Mouse (Mus musculus) small intestine, adult 2 months (tissue): ENCODE measurements around the gene Ak9.

ENCODE experiments used
- CTCF ChIP-seq: fragments of 200-500 bp; IDR thresholded peaks from 2 replicates; pipeline ENCODE4 v1.5.1; 2012; ENCODE audit warnings: low read depth, mild to moderate bottlenecking, control low read depth, inconsistent platforms, low read length, moderate library complexity, mixed read lengths; ENCODE audit not compliant: insufficient replicate concordance, insufficient read length; ENCODE audit errors: extremely low read depth
- POLR2A ChIP-seq: fragments of 200-500 bp; IDR thresholded peaks from 2 replicates; pipeline ENCODE4 v1.6.1; 2012; ENCODE audit warnings: low read depth, mild to moderate bottlenecking, control low read depth, inconsistent platforms, low read length, moderate library complexity

DNA sequence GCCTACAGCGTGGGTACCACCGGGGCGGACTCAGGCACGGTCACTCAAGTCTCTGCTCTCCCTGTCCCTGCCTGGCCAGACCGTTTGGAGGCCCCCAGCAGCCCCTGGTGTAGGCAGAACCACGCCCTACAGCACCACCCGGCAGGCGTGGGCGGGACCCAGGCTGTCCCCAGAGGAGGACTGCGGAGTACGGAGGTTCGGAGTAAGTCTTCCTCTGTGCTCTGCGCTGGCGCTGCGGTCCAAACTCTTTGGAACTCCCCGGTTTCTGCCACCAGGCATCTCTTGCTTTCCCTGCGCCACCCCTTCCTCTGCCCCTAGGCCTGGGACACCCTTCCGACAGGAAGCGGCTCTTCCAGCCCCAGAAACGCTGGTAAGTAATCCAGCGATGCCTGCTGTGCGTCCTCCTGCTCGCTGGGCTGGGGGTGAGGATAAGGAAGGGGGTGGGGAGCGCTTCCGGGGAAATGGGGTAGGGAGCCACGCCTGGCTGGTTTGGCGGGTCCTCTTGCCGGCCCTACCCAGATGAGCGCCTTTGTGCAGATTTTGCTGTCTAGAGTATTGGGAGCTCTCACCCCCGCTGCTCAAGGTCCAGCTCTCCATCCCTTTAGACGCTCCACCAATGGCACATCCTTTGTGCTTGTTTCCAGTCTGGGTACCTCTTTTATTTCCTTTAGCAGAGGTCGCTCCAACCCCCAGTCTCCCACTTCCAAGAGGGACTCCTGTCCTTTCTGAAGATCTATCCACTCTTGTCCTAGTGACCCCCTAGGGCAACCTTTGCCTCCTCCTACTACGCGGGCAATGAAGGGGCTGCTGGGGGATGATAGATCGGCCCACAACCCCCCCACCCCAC lies 172.6 kb downstream of the Ak9 start, which contains the start of gene Mical1:
- no peak for TF ChIP-seq CTCF
- peak; percentile 71 for TF ChIP-seq POLR2A
